Mouse (Mus musculus): Measurements from ENCODE around the gene Vsig2. TPM values are rescaled to one million over a fixed set of nuclear protein-coding genes. Genes with fewer than 3 reads are reported as not detected.

Vsig2 gene
- polyA plus RNA-seq, 1 experiment, result 3.7 TPM

DNA sequence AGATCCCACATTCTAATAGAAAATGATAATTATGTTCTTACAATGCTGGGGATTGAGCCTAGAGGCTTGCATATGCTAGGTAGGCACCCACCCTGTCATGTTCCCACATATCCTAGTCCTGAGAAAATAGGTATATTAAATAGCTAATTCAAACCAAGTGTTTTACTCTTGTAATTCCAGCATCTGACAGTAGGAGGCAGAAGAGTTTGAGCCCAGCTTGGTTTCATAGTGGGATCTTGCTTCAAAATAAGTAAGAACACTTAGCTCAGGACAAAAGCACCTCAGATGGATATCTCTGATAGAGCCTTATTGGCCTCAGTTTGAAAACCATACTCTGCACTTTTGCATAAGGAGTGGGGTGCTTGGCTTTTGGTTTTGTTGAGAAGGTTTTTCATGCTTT lies 34.7 kb upstream of the Vsig2 start:
- TF ChIP-seq CTCF (IDR thresholded peaks at IDR 0.05; ENCODE audit: extremely low read depth, insufficient read depth, insufficient read length, insufficient replicate concordance) (no peak), POLR2A (IDR thresholded peaks at IDR 0.05; ENCODE audit: low read depth, low read length) (no peak)

DNA sequence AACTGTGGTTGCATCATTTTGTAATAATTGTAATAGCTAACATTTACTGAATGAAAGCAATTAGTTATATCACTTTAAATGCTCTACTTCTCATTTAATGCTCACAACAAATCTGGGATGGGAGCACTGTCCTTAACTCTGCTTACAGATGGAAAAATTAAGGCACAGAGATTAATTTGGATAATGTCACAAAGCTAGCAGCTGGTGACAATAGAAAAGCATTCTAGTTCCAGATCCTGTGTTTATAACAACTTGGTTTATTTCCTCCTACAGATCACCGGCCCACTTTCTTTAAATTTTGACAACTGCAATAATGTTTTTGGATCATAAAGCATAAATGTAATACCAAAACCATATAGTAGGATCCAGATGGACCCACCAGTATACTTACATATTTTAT lies 33.0 kb upstream of the Vsig2 start:
- no peak for DNase-seq (ENCODE audit: low read depth in 1 of 2, low spot score in 2 of 2)
- TF ChIP-seq CTCF (IDR thresholded peaks at IDR 0.05; ENCODE audit: extremely low read depth, insufficient read depth, insufficient read length, insufficient replicate concordance), result no peak
- no peak for TF ChIP-seq POLR2A (IDR thresholded peaks at IDR 0.05; ENCODE audit: low read depth, low read length)
- Histone ChIP-seq H3K4me1 (ENCODE audit: control insufficient read depth, insufficient read depth, insufficient read length) (no peaks in the 10 kb centered on the region), H3K27ac (ENCODE audit: insufficient read depth, low read length) (no peak overlapping the region), H3K4me3 (ENCODE audit: extremely low read depth, insufficient read depth, insufficient read length) (no peak overlapping the region), H3K27me3 (ENCODE audit: control insufficient read depth, insufficient read depth, low read length) (no peaks in the 10 kb centered on the region), H3K36me3 (ENCODE audit: control insufficient read depth, insufficient read depth, low read length) (no peaks in the 10 kb centered on the region)
- WGBS, result 88% methylated on average over 1 of the region's 1 CpGs

More for the DNA sequence above, 34.7 kb upstream of the Vsig2 start:
- no peaks in the 10 kb centered on the region for H3K36me3 ChIP-seq (ENCODE audit: control insufficient read depth, insufficient read depth, low read length)
- no peak overlapping the region for H3K27ac ChIP-seq (ENCODE audit: insufficient read depth, low read length)
- DNase-seq (ENCODE audit: low read depth in 1 of 2, low spot score in 2 of 2), result no peak
- no peaks in the 10 kb centered on the region for H3K4me1 ChIP-seq (ENCODE audit: control insufficient read depth, insufficient read depth, insufficient read length)
- H3K27me3 ChIP-seq (ENCODE audit: control insufficient read depth, insufficient read depth, low read length), result no peaks in the 10 kb centered on the region
- no peak overlapping the region for H3K4me3 ChIP-seq (ENCODE audit: extremely low read depth, insufficient read depth, insufficient read length)

DNA sequence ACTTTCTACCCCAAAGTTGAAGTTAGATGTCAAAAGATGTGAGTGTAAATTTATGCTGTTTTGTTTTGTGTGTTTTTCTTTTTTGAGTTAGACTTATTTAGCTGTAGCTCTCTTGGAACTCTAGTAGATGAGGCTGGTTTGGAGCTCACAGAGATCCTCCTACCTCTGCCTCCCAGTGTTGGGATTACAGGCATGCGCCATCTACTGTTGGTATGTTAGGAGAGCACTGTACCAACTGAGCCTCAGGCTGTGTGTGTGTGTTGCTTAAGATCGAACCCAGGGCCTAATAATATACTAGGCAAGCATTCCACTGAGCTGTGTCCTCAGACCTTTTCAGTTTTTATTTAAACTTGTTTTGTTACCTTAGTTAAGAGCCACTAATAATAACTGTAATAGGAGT lies 27.0 kb upstream of the Vsig2 start:
- Histone ChIP-seq H3K4me3 (ENCODE audit: extremely low read depth, insufficient read depth, insufficient read length) (no peak overlapping the region), H3K4me1 (ENCODE audit: control insufficient read depth, insufficient read depth, insufficient read length) (no peaks in the 10 kb centered on the region), H3K27ac (ENCODE audit: insufficient read depth, low read length) (no peak overlapping the region), H3K27me3 (ENCODE audit: control insufficient read depth, insufficient read depth, low read length) (no peaks in the 10 kb centered on the region), H3K36me3 (ENCODE audit: control insufficient read depth, insufficient read depth, low read length) (peaks cover 2% of the 10 kb centered on the region; the same call in 1 of the 2 replicates)
- TF ChIP-seq POLR2A (IDR thresholded peaks at IDR 0.05; ENCODE audit: low read depth, low read length), result no peak
- TF ChIP-seq CTCF (IDR thresholded peaks at IDR 0.05; ENCODE audit: extremely low read depth, insufficient read depth, insufficient read length, insufficient replicate concordance), result no peak
- WGBS, result 86% methylated on average over 2 of the region's 2 CpGs
- no peak for DNase-seq (ENCODE audit: low read depth in 1 of 2, low spot score in 2 of 2)

DNA sequence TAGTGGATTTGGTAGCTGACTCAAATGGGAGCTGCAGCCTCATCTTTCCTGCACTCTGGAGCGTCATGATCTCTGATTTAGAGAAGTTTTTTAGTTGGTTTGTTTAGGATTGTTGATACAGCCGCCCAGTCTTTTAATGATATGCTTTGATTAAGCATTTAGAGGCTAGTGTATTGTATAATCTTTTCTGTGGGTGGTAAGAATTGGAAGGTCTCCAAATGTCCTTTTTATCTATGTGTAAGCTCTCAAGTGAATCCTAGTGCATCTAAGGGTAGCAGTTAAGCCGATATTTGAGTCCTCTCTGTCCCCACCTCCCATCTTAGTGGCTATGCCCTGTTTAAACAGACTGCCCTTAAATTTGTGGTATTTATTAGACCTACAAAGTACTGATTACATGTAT lies 24.6 kb upstream of the Vsig2 start:
- peaks cover 3% of the 10 kb centered on the region; the same call in 1 of the 2 replicates for H3K36me3 ChIP-seq (ENCODE audit: control insufficient read depth, insufficient read depth, low read length)

DNA sequence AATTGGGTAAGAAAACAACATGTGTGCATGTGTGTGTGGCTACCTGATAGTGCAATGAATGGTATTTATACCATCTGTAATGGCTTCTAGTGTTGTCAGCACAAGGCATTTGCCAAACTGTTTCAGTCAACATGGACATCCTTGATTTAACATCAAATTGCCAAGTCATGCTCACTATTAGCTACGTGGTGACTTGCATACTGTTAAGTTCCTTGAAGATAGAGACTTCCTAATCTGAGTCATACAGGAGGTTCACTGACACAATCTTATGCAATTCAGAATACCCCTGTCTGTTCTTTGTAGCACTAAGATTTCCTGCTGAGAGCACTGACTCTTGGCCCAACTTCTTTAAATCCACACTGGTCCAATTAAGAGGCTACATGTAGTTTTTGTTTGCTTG lies 21.6 kb upstream of the Vsig2 start:
- no peaks in the 10 kb centered on the region for H3K27me3 ChIP-seq (ENCODE audit: control insufficient read depth, insufficient read depth, low read length)
- H3K27ac ChIP-seq (ENCODE audit: insufficient read depth, low read length), result no peak overlapping the region
- no peak for TF ChIP-seq CTCF (IDR thresholded peaks at IDR 0.05; ENCODE audit: extremely low read depth, insufficient read depth, insufficient read length, insufficient replicate concordance)
- TF ChIP-seq POLR2A (IDR thresholded peaks at IDR 0.05; ENCODE audit: low read depth, low read length), result no peak
- no peak for DNase-seq (ENCODE audit: low read depth in 1 of 2, low spot score in 2 of 2)
- H3K36me3 ChIP-seq (ENCODE audit: control insufficient read depth, insufficient read depth, low read length), result peaks cover 5% of the 10 kb centered on the region; the same call in 1 of the 2 replicates
- H3K4me1 ChIP-seq (ENCODE audit: control insufficient read depth, insufficient read depth, insufficient read length), result no peaks in the 10 kb centered on the region
- no peak overlapping the region for H3K4me3 ChIP-seq (ENCODE audit: extremely low read depth, insufficient read depth, insufficient read length)
- WGBS, result 39% methylated on average over 1 of the region's 1 CpGs

More for the DNA sequence above, 24.6 kb upstream of the Vsig2 start:
- Histone ChIP-seq H3K4me3 (ENCODE audit: extremely low read depth, insufficient read depth, insufficient read length) (no peak overlapping the region), H3K27ac (ENCODE audit: insufficient read depth, low read length) (no peak overlapping the region), H3K27me3 (ENCODE audit: control insufficient read depth, insufficient read depth, low read length) (no peaks in the 10 kb centered on the region), H3K4me1 (ENCODE audit: control insufficient read depth, insufficient read depth, insufficient read length) (no peaks in the 10 kb centered on the region)
- TF ChIP-seq POLR2A (IDR thresholded peaks at IDR 0.05; ENCODE audit: low read depth, low read length), result no peak
- TF ChIP-seq CTCF (IDR thresholded peaks at IDR 0.05; ENCODE audit: extremely low read depth, insufficient read depth, insufficient read length, insufficient replicate concordance), result no peak
- DNase-seq (ENCODE audit: low read depth in 1 of 2, low spot score in 2 of 2), result no peak
- WGBS, result 83% methylated on average over 3 of the region's 3 CpGs

DNA sequence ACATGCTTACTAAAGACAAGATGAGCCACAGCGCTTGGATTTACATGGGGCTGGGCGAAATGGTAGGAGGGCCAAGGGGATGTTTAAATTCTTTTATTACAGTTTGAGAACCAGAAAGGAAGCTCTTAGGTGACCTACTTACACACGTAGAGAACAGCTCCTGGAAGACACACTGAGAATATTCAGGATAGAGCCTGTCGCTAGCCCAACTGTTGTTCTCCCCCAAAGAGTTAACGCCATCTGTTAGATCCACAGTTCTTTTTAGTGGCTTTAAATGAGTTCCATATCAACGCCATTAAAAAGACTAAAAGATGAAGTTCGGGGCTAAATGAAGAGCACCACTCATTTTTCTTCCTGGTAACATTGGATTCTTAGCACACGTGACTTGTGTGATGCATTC lies 20.1 kb upstream of the Vsig2 start:
- no peak for DNase-seq (ENCODE audit: low read depth in 1 of 2, low spot score in 2 of 2)
- WGBS, result 94% methylated on average over 8 of the region's 8 CpGs

GRCm38 (mm10) chr9:37519995-37520394 lies 19.1 kb upstream of the Vsig2 start:
- peaks cover 14% of the 10 kb centered on the region for H3K36me3 ChIP-seq (ENCODE audit: control insufficient read depth, insufficient read depth, low read length)
- WGBS, result 91% methylated on average over 2 of the region's 2 CpGs

More for the DNA sequence above, 20.1 kb upstream of the Vsig2 start:
- Histone ChIP-seq H3K27ac (ENCODE audit: insufficient read depth, low read length) (no peak overlapping the region), H3K36me3 (ENCODE audit: control insufficient read depth, insufficient read depth, low read length) (peaks cover 12% of the 10 kb centered on the region), H3K4me3 (ENCODE audit: extremely low read depth, insufficient read depth, insufficient read length) (no peak overlapping the region), H3K27me3 (ENCODE audit: control insufficient read depth, insufficient read depth, low read length) (no peaks in the 10 kb centered on the region), H3K4me1 (ENCODE audit: control insufficient read depth, insufficient read depth, insufficient read length) (no peaks in the 10 kb centered on the region)
- TF ChIP-seq POLR2A (IDR thresholded peaks at IDR 0.05; ENCODE audit: low read depth, low read length), result no peak
- TF ChIP-seq CTCF (IDR thresholded peaks at IDR 0.05; ENCODE audit: extremely low read depth, insufficient read depth, insufficient read length, insufficient replicate concordance), result no peak

More at GRCm38 (mm10) chr9:37519995-37520394, 19.1 kb upstream of the Vsig2 start:
- no peak for DNase-seq (ENCODE audit: low read depth in 1 of 2, low spot score in 2 of 2)
- no peaks in the 10 kb centered on the region for H3K27me3 ChIP-seq (ENCODE audit: control insufficient read depth, insufficient read depth, low read length)
- TF ChIP-seq POLR2A (IDR thresholded peaks at IDR 0.05; ENCODE audit: low read depth, low read length) (no peak), CTCF (IDR thresholded peaks at IDR 0.05; ENCODE audit: extremely low read depth, insufficient read depth, insufficient read length, insufficient replicate concordance) (no peak)
- H3K4me1 ChIP-seq (ENCODE audit: control insufficient read depth, insufficient read depth, insufficient read length), result no peaks in the 10 kb centered on the region
- H3K4me3 ChIP-seq (ENCODE audit: extremely low read depth, insufficient read depth, insufficient read length), result no peak overlapping the region
- H3K27ac ChIP-seq (ENCODE audit: insufficient read depth, low read length), result no peak overlapping the region

Data from spleen, adult 2 months (tissue).